Mouse (Mus musculus): ENCODE measurements at regions not wholly inside any gene's neighbourhood (a gene's known extent, or its start where the extent isn't known, plus 50 kb on each side); places are given as distances from the start of the nearest gene placed in this dataset.

DNA sequence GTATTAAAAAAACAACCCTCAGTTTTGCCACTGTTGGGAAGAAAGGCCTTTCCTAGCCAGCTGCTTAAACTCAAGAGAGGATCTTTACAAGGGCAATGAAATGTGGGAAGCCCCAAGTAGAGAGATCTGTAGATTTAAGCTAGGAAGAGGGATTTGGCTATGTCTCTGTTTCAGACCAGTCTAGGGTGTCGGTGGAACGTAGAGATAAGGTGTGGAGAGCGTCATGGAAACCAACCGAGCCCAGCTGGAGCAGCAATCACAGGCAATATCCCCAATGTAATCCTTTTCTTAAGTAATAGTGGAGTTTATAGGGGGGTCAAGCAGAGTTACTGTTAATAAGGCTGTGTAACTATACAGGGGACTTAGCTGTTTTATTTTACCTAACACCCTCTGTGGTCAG, 204.6 kb upstream of the Mme start:
- 44% methylated on average over 4 of the region's 4 CpGs for WGBS
- Histone ChIP-seq H3K9ac (no peak overlapping the region), H3K4me3 (ENCODE audit: low read depth, low read length) (no peak overlapping the region), H3K9me3 (ENCODE audit: low read depth, low read length) (no peaks in the 10 kb centered on the region), H3K36me3 (ENCODE audit: insufficient read depth) (no peaks in the 10 kb centered on the region), H3K27me3 (ENCODE audit: insufficient read depth, low read length) (no peaks in the 10 kb centered on the region), H3K4me2 (no peak overlapping the region), H3K4me1 (ENCODE audit: insufficient read depth) (no peaks in the 10 kb centered on the region), H3K27ac (ENCODE audit: low read depth) (no peak overlapping the region)
- TF ChIP-seq CTCF (IDR thresholded peaks at IDR 0.05; ENCODE audit: low read depth), result no peak
- ATAC-seq (ENCODE audit: insufficient read depth) (no peak), DNase-seq (no peak)

- no peaks in the 10 kb centered on the region for H3K4me1 ChIP-seq (ENCODE audit: insufficient read depth)
- DNase-seq (no peak), ATAC-seq (ENCODE audit: insufficient read depth) (no peak)
- no peak overlapping the region for H3K27ac ChIP-seq (ENCODE audit: low read depth)
- no peaks in the 10 kb centered on the region for H3K9me3 ChIP-seq (ENCODE audit: low read depth, low read length)
- no peaks in the 10 kb centered on the region for H3K36me3 ChIP-seq (ENCODE audit: insufficient read depth)
- 89% methylated on average over 4 of the region's 4 CpGs for WGBS
- H3K9ac ChIP-seq, result no peak overlapping the region
- H3K27me3 ChIP-seq (ENCODE audit: insufficient read depth, low read length), result no peaks in the 10 kb centered on the region
- no peak for TF ChIP-seq CTCF (IDR thresholded peaks at IDR 0.05; ENCODE audit: low read depth)
- H3K4me3 ChIP-seq (ENCODE audit: low read depth, low read length), result no peak overlapping the region
- H3K4me2 ChIP-seq, result no peak overlapping the region
Observed at GRCm38 (mm10) chr3:63070786-63071185, 170.6 kb upstream of the Mme start.

DNA sequence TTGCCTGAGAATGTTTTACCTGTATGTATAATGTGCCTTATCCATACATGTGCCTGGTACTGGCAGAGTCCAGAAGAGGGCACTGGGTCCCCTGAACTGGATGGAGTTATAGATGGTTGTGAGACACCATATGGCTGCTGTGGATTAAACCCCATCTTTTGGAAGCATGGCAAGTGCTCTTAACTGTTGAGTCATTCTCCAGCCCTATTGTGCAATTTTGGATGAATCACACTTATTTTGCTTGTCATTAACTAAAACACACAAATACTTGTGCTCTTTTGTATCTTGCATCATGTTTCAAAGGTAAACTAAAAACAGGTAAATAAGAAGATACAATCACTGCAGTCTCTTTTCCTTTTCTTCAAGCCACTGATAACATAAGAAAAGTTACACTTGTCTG, 168.3 kb upstream of the Mme start:
- H3K9ac ChIP-seq, result no peak overlapping the region
- TF ChIP-seq CTCF (IDR thresholded peaks at IDR 0.05; ENCODE audit: low read depth), result no peak
- no peak overlapping the region for H3K4me2 ChIP-seq
- no peak for DNase-seq
- no peaks in the 10 kb centered on the region for H3K27me3 ChIP-seq (ENCODE audit: insufficient read depth, low read length)
- ATAC-seq (ENCODE audit: insufficient read depth), result no peak
- H3K27ac ChIP-seq (ENCODE audit: low read depth), result no peak overlapping the region
- H3K9me3 ChIP-seq (ENCODE audit: low read depth, low read length), result no peaks in the 10 kb centered on the region
- no peaks in the 10 kb centered on the region for H3K4me1 ChIP-seq (ENCODE audit: insufficient read depth)
- H3K36me3 ChIP-seq (ENCODE audit: insufficient read depth), result no peaks in the 10 kb centered on the region
- H3K4me3 ChIP-seq (ENCODE audit: low read depth, low read length), result no peak overlapping the region

- no peak for DNase-seq
- Histone ChIP-seq H3K9me3 (ENCODE audit: low read depth, low read length) (no peaks in the 10 kb centered on the region), H3K27ac (ENCODE audit: low read depth) (no peak overlapping the region), H3K27me3 (ENCODE audit: insufficient read depth, low read length) (no peaks in the 10 kb centered on the region), H3K4me3 (ENCODE audit: low read depth, low read length) (no peak overlapping the region), H3K4me1 (ENCODE audit: insufficient read depth) (no peaks in the 10 kb centered on the region), H3K4me2 (no peak overlapping the region), H3K9ac (no peak overlapping the region), H3K36me3 (ENCODE audit: insufficient read depth) (no peaks in the 10 kb centered on the region)
- TF ChIP-seq CTCF (IDR thresholded peaks at IDR 0.05; ENCODE audit: low read depth), result no peak
- WGBS, result 78% methylated on average over 2 of the region's 2 CpGs
- ATAC-seq (ENCODE audit: insufficient read depth), result no peak
Observed at GRCm38 (mm10) chr3:63078181-63078580, 163.2 kb upstream of the Mme start.

GRCm38 (mm10) chr3:63082161-63082560, 159.2 kb upstream of the Mme start:
- WGBS, result 87% methylated on average over 6 of the region's 6 CpGs
- no peak overlapping the region for H3K27ac ChIP-seq (ENCODE audit: low read depth)
- H3K9me3 ChIP-seq (ENCODE audit: low read depth, low read length), result no peaks in the 10 kb centered on the region
- no peaks in the 10 kb centered on the region for H3K36me3 ChIP-seq (ENCODE audit: insufficient read depth)
- ATAC-seq (ENCODE audit: insufficient read depth) (no peak), DNase-seq (no peak)
- H3K9ac ChIP-seq, result no peak overlapping the region
- no peak overlapping the region for H3K4me3 ChIP-seq (ENCODE audit: low read depth, low read length)
- H3K4me2 ChIP-seq, result no peak overlapping the region
- TF ChIP-seq CTCF (IDR thresholded peaks at IDR 0.05; ENCODE audit: low read depth), result no peak
- H3K27me3 ChIP-seq (ENCODE audit: insufficient read depth, low read length), result no peaks in the 10 kb centered on the region
- no peaks in the 10 kb centered on the region for H3K4me1 ChIP-seq (ENCODE audit: insufficient read depth)

GRCm38 (mm10) chr3:63085426-63085825, 155.9 kb upstream of the Mme start:
- Histone ChIP-seq H3K9me3 (ENCODE audit: low read depth, low read length) (no peaks in the 10 kb centered on the region), H3K36me3 (ENCODE audit: insufficient read depth) (no peaks in the 10 kb centered on the region), H3K27me3 (ENCODE audit: insufficient read depth, low read length) (no peaks in the 10 kb centered on the region), H3K27ac (ENCODE audit: low read depth) (no peak overlapping the region), H3K9ac (no peak overlapping the region), H3K4me2 (no peak overlapping the region), H3K4me3 (ENCODE audit: low read depth, low read length) (no peak overlapping the region), H3K4me1 (ENCODE audit: insufficient read depth) (no peaks in the 10 kb centered on the region)
- DNase-seq (no peak), ATAC-seq (ENCODE audit: insufficient read depth) (no peak)
- WGBS, result 78% methylated on average over 2 of the region's 2 CpGs
- TF ChIP-seq CTCF (IDR thresholded peaks at IDR 0.05; ENCODE audit: low read depth), result no peak

- ATAC-seq (ENCODE audit: insufficient read depth), result no peak
- DNase-seq, result no peak
- Histone ChIP-seq H3K4me3 (ENCODE audit: low read depth, low read length) (no peak overlapping the region), H3K36me3 (ENCODE audit: insufficient read depth) (no peaks in the 10 kb centered on the region), H3K9ac (no peak overlapping the region), H3K4me2 (no peak overlapping the region), H3K9me3 (ENCODE audit: low read depth, low read length) (no peaks in the 10 kb centered on the region), H3K27ac (ENCODE audit: low read depth) (no peak overlapping the region), H3K4me1 (ENCODE audit: insufficient read depth) (no peaks in the 10 kb centered on the region), H3K27me3 (ENCODE audit: insufficient read depth, low read length) (no peaks in the 10 kb centered on the region)
- WGBS, result 53% methylated on average over 1 of the region's 1 CpGs
- TF ChIP-seq CTCF (IDR thresholded peaks at IDR 0.05; ENCODE audit: low read depth), result no peak
Observed at GRCm38 (mm10) chr3:63092901-63093300, 148.4 kb upstream of the Mme start.

DNA sequence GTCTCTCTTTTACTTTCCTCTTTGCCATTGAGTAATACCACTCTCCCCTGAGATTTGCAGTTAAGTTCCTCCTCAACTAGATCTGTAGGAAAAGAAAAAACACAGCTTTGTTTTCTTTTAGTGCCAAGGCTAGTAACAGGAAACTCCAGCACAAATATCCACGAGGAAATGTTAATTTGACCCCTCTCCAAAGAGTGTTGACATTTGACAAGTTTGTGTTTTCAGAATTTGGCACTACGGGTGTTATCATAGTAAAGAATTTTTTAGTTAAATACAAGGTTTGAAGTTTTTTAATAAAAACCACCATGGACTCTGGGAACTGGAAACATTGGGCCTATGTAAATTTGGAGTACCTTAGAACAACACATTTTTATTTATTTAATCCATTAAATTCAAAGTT, 126.1 kb upstream of the Mme start:
- Histone ChIP-seq H3K9me3 (ENCODE audit: low read depth, low read length) (no peaks in the 10 kb centered on the region), H3K27me3 (ENCODE audit: insufficient read depth, low read length) (no peaks in the 10 kb centered on the region), H3K27ac (ENCODE audit: low read depth) (no peak overlapping the region), H3K4me1 (ENCODE audit: insufficient read depth) (no peaks in the 10 kb centered on the region), H3K4me3 (ENCODE audit: low read depth, low read length) (no peak overlapping the region), H3K4me2 (no peak overlapping the region), H3K9ac (no peak overlapping the region), H3K36me3 (ENCODE audit: insufficient read depth) (no peaks in the 10 kb centered on the region)
- peak; percentile 2 for DNase-seq
- no peak for TF ChIP-seq CTCF (IDR thresholded peaks at IDR 0.05; ENCODE audit: low read depth)
- WGBS, result 21% methylated on average over 2 of the region's 2 CpGs
- ATAC-seq (ENCODE audit: insufficient read depth), result no peak

Data from lung, embryonic 14.5 days (tissue).